Mouse (Mus musculus) CD4-positive, CD25-positive, alpha-beta regulatory T cell, adult 4 months (primary cell): Measurements from ENCODE around the gene Ccr10. TPM values are rescaled to one million over a fixed set of nuclear protein-coding genes. Genes with fewer than 3 reads are reported as not detected.
A peak's percentile ranks its signal among the peaks of the same experiment; 100 is the strongest.
"Not testable (repeated sequence)": the region's sequence is repeated elsewhere in the genome, so short reads cannot be mapped to it uniquely, and the experiment has no call there.

ENCODE experiments used
- ATAC-seq: one replicate; pipeline ENCODE4 v1.8.0; 2017
- polyA plus RNA-seq, 2 experiments: library from polyadenylated mRNA; unstranded; fragments of 100-300 nt; shearing (Covaris generic); gene quantifications; one replicate each; pipeline ENCODE4 v1.2.1; 2017

Ccr10 gene
- polyA plus RNA-seq, 2 experiments from 2014 or later, result 0.36 to 2.0 TPM

- ATAC-seq, result no peak
Observed at GRCm38 (mm10) chr11:101152825-101153224, 22.4 kb downstream of the Ccr10 start.

- ATAC-seq, result no peak
Observed at GRCm38 (mm10) chr11:101151063-101151462, 24.2 kb downstream of the Ccr10 start.

DNA sequence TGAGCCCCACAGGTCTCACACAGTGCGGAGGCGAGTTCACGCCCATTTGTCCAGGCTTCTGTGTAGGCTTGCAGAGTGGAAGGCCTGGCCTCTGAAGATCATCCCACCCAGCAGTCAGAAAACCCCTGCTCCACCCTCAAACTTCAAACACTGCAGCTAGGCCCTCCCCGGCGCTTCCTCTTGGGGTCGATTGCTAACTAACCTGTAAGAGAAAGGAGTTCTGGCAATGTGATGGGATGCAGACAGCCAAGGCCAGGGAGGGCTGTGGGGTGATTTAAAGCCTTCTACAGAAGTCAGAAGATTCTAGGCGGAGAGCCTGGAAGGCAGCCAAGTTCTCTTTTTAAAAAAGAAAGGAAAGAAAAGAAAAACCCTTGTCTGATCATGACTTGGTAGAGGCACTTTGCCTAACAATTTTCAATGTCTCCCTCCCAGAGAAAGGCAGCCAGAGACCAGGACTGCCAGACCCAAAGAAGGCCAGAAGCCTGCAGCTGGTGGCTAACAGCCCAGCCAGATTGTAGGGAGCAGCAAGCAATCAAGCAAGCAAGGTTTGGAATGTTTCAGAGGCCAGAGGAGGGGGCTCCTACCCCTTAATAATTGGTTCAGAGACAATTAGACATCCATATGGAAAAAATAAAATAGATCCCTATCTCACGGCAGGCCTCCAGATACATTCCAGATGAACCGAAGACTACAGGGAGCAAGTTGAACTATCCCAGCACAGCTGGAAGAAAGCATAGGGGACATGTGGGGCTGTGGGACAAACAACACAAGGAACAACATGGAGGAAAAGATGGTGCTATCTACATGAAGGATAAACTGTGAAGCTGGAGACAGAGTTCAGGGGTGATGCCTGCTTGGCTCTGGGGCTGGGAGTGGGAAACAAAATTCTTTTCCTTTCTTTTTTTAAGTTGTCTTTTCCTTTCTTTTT, 25.8 kb downstream of the Ccr10 start:
- no peak for ATAC-seq

GRCm38 (mm10) chr11:101148751-101149150, 26.5 kb downstream of the Ccr10 start:
- ATAC-seq, result no peak

GRCm38 (mm10) chr11:101146377-101146776, 28.9 kb downstream of the Ccr10 start:
- no peak for ATAC-seq

GRCm38 (mm10) chr11:101143338-101144225, 31.7 kb downstream of the Ccr10 start:
- ATAC-seq, result peak; percentile 81

DNA sequence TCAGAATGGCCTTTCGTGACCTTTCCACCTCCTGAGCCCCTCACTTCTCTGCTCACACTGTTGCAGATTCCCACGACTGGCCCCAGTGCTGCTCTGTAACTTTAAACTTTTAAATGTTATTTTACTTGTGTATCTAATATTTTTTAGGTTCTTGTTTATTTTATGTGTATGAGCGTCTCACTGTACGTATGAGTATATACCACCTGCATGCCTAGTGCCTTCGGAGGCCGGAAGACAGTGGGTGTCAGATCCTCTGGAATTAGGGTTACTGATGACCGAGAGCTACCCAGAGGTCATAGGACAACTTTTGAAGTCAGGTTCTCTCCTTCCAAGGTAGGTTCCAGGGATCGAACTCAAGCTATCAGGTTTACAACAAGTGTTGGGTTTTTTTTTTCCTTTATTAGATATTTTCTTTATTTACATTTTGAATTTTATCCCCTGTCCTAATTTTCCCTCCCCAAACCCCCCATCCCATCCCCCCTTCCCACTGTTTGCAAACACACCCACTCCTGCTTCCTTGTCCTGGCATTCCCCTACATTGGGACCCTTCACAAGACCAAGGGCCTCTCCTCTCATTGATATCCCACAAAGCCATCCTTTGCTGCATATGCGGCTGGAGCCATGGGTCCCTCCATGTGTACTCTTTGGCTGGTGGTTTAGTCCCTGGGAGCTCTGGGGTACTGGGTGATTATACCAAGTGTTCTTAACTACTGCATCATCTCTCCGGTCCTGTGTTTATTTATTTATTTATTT, 32.9 kb downstream of the Ccr10 start:
- ATAC-seq, result no peak

GRCm38 (mm10) chr11:101141088-101141487, 34.2 kb downstream of the Ccr10 start:
- ATAC-seq, result no peak

DNA sequence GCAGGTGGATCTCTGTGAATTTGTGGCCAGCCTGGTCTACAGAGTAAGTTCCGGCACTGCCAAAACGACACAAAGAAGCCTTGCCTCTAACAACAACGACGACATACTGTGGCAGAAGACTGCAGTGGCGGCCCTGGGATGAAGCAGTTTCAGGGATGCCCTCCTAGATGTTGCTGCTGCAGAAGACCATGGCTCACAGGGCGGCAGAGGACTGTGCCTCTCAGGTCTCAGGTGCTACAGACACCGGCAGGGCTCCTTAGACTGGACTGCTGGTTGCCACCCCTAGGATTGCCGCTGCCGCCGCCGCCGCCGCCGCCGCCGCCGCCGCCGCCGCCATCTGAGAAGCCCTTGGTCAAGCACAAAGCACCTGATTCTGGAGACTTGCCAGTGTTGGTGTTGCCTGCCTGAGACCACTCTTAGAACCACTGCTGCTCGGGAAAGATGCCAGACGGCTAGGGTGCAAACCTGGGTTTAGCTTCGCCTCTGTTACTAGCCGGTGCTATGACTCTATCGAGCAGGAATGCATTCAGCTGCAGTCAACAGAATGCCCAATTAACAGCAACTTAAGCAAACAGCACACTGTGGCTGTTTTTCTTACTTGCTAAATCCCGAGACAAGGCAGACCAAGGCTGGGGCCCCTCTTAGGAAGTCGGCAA, 35.0 kb downstream of the Ccr10 start:
- no peak for ATAC-seq

DNA sequence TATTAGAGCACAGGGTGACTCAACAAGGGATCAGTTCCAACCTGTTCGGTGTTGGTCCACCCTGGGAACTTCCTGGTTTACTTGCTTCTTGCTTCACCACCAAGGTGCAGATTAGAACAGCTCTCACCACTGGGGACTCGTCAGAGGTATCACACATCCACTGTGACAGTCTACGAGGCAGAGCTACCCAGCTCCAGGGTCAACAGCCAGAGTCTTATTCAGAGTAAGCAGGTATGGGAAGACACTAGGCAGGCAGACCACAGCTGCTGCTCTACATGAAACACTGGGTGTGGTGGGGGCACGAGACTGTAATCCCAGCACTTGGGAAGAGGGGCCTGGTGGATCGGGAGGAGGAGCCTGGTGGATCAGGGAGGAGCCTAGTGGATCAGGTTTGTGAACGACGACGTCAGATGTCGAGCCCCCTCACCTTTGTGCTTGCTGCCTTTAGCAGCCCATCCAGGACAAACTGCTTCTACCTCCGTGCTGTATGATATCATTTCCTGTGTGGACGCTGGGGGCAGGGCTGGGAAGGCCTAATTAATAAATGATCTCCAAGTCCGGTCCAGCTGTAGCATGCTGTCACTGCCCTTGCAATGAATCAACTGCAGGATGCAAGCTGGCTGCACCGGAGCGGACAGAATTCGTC, 36.6 kb downstream of the Ccr10 start:
- no peak for ATAC-seq

DNA sequence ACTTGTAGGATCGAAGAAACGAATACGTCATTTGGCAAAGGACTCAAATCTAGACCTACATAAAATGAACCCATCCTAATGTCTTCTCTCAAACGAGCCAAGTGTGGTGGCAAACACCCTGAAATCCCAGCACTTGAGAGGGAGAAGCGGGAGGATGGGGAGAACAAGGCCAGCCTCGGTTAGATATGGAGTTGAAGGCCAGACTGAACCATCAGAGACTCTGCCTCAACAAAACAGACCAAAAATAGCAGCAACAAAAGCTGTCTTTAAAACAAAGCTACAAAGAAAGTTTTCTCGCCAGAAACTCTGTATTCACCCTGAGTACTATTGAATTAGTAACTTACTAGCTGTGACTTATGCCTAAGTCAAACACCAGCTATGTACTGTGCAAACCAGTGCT, 38.2 kb downstream of the Ccr10 start:
- ATAC-seq, result no peak

GRCm38 (mm10) chr11:101134217-101134865, 40.9 kb downstream of the Ccr10 start:
- no peak for ATAC-seq

DNA sequence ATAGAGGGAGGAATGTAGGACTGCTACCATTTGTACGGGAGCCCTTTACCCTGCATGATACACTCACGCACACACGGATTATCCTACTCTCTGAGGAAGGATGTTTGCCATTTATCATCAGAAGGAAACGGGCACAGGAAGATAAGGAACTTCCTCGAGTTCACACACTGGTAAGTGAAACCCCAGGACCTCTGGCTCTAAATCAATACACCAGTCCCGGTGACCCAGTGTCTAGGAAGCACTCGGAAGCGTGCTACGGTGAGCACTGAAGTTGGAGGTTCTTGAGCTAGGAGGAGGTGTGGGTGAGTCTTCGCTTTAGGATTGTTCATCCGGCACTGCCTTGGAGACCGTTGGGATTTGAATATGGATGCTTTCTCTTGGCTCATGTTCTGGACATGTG, 42.2 kb downstream of the Ccr10 start:
- no peak for ATAC-seq

DNA sequence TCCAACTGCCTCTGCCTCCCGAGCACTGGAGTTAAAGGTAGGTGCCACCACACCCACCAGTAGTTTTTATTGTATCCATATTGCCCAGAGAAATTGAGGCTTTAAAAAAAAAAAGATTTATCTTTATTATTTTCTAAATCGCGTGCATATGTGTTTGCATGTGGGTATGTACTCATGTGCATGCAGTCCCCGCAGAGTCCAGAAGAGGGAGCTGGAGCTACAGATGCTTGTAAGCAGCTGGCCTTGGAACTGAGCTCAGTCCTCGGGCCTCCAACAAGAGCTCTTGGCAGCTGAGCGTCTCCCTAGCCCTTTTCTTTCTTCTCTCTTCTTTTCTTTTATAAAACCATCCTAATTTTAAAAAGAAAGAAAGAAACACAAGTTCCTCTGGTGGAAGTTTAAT, 43.5 kb downstream of the Ccr10 start:
- ATAC-seq, result no peak

DNA sequence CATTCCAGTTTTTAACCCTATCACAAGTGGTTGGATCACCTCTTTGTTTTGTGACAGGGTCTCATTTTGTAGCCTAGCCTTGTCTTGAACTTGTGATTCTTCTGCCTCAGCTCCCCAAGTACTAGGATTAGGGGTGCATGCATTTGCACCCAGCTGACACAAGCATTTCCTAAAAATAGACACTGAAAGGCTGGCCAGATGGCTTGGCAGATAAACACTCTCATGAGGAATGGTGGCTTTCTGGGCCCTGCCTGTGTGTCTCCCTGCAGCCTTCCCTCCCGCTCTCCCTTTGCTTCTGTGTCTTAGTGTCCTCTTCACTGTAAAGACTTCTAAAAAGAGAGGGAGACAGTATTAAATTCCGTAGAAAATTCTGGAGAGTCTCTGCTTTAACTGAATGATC, 44.1 kb downstream of the Ccr10 start:
- ATAC-seq, result no peak

GRCm38 (mm10) chr11:101130056-101130756, 45.0 kb downstream of the Ccr10 start:
- ATAC-seq, result no peak

DNA sequence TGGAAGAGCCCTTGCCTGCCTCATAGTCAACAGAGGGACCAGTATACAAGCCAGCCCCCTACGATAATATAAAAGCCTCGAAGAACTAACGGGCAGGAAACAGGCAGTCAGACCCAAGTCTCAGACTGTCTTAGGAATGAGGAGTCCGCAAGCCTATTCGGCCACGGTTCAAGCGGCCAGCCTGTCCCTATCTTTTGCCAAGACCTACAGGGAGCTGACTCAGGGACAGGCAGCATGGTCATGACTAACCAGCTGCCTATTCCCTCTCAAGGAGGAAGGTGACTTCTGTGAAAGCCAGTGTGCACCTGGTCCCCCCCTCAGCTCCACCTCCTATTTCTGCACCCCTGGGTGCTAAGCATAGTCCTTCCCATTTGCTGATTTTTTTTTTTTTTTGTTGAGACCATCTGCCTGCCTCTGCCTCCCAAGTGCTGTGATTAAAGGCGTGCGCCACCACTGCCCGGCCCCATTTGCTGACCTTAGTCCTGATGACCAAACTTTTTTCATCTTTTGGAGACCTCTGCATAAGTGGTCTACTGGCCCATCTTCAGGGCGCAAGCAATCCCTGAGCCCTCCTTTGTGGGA, 46.2 kb downstream of the Ccr10 start:
- no peak for ATAC-seq

- no peak for ATAC-seq
Observed at GRCm38 (mm10) chr11:101127075-101127474, 48.2 kb downstream of the Ccr10 start.

GRCm38 (mm10) chr11:101125008-101125407, 50.2 kb downstream of the Ccr10 start:
- not testable (repeated sequence) for ATAC-seq

- not testable (repeated sequence) for ATAC-seq
Observed at GRCm38 (mm10) chr11:101124494-101124893, 50.7 kb downstream of the Ccr10 start.
